Mouse (Mus musculus): ENCODE measurements around the gene Agr2. TPM values are rescaled to one million over a fixed set of nuclear protein-coding genes. Genes with fewer than 3 reads are reported as not detected.

The Agr2 gene
- polyA plus RNA-seq, 1 experiment from 2014 or later = 0.32 TPM

DNA sequence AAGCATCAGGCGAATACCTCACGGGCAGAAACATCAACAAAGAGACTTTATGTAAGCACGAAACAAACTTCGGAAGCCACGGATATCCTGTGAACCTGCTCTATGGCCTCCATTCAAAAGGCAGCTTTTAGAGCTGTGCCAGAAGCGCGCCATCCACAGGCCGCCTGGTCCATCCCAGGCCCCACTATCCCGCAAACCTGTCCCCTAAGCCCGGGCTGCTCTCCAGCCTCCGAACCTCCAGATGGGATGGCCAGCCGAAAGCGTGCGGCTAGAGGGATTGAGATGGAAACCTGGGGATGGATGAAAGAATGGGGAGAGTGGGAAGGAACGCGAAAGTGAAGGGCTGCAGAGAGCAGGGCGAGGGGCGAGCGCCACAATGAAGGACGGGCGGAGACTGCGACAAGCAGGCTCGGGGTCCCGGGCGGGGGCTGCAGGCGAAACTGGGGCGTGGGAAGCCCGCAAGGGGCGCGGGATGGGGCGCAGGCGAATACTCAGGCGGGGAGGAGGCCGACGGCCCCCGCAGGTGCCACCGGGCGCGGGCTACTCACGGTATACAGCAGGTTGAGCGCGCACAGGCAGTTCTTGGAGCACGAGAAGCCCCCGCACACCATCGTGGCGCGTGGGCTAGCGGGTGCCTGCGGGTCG, 49.1 kb downstream of the Agr2 start:
- peak overlapping the region; percentile 90 for H3K4me2 ChIP-seq
- peak overlapping the region; percentile 61 for H3K27ac ChIP-seq (replicated peaks)
- no peaks in the 10 kb centered on the region for H3K36me3 ChIP-seq
- no peaks in the 10 kb centered on the region for H3K9me3 ChIP-seq
- 1% methylated on average over 47 of the region's 50 CpGs for WGBS
- peaks cover 34% of the 10 kb centered on the region for H3K4me1 ChIP-seq
- peak; percentile 23; the same call in 1 of the 2 replicates for ATAC-seq (ENCODE audit: extremely low read depth, insufficient number of reproducible peaks, low FRiP score, low TSS enrichment)
- no peaks in the 10 kb centered on the region for H3K27me3 ChIP-seq (replicated peaks)
- peak overlapping the region; percentile 92 for H3K9ac ChIP-seq
- peak overlapping the region; percentile 98 for H3K4me3 ChIP-seq

DNA sequence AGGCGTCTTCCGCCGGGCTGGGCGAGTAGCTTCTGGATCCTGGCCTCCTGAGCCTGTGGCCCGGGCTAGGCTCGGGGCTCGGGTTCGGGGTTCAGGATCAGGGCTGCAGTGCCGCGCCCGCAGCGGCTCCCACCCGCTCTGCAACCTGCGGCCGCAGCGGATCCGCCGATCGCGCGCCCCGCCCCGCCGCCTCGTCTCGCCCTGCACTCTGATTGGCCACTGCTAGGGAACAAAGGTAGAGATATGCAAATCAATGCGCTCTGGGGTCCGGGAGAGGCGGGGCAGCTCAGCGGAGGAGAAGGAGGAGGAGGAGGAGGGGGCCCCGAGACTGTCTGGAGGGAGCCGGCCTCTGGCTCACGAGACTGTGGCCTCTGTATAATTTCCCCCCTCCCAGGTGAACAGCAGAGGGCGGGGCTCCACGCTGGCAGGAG, 49.7 kb downstream of the Agr2 start, which contains the start of gene Tspan13:
Gene Tspan13, minus strand, starts transcription at position 153 of the 431 bp plus-strand sequence.
- no peaks in the 10 kb centered on the region for H3K9me3 ChIP-seq
- H3K4me1 ChIP-seq = peaks cover 32% of the 10 kb centered on the region
- H3K27ac ChIP-seq (replicated peaks) = peak within 1 kb of the TSS; percentile 61
- H3K9ac ChIP-seq = peak within 1 kb of the TSS; percentile 92
- peak within 1 kb of the TSS; percentile 90 for H3K4me2 ChIP-seq
- H3K27me3 ChIP-seq (replicated peaks) = no peaks in the 10 kb centered on the region
- under 1% methylated on average over 35 of the region's 35 CpGs for WGBS
- peak within 1 kb of the TSS; percentile 98 for H3K4me3 ChIP-seq
- ATAC-seq (ENCODE audit: extremely low read depth, insufficient number of reproducible peaks, low FRiP score, low TSS enrichment) = peak; percentile 88
- H3K36me3 ChIP-seq = no peaks in the 10 kb centered on the region

GRCm38 (mm10) chr12:36044691-36045090, 52.0 kb downstream of the Agr2 start:
- Histone ChIP-seq H3K36me3 (no peaks in the 10 kb centered on the region), H3K4me2 (no peak overlapping the region), H3K27me3 (replicated peaks) (no peaks in the 10 kb centered on the region), H3K4me1 (peaks cover 27% of the 10 kb centered on the region), H3K9ac (no peak overlapping the region), H3K4me3 (no peak overlapping the region), H3K9me3 (no peaks in the 10 kb centered on the region), H3K27ac (replicated peaks) (no peak overlapping the region)
- WGBS = 79% methylated on average over 2 of the region's 2 CpGs
- no peak for ATAC-seq (ENCODE audit: extremely low read depth, insufficient number of reproducible peaks, low FRiP score, low TSS enrichment)

DNA sequence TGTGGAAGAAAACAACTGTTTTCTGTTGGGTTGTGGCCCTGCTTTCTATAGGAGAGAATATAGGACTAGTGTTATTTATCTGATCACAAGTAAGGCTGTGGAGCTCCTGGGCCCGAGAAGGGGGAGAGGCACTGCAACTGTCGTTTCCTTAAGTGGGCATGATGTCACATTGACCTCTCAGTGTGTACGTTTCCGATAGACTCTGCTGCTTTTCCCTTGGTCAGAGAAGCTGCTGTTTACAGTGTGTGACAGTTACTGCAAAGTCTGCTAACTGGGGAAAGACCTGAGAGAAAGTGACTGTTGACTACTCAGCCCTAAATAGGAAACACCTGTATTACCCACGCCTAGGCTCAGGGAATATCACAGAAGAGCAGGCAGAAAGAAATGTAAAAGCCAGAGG, 53.5 kb downstream of the Agr2 start:
- Histone ChIP-seq H3K4me1 (peaks cover 13% of the 10 kb centered on the region), H3K27me3 (replicated peaks) (no peaks in the 10 kb centered on the region), H3K36me3 (no peaks in the 10 kb centered on the region), H3K9ac (no peak overlapping the region), H3K4me3 (no peak overlapping the region), H3K27ac (replicated peaks) (no peak overlapping the region), H3K4me2 (no peak overlapping the region), H3K9me3 (no peaks in the 10 kb centered on the region)
- WGBS = 19% methylated on average over 5 of the region's 5 CpGs
- ATAC-seq (ENCODE audit: extremely low read depth, insufficient number of reproducible peaks, low FRiP score, low TSS enrichment) = no peak

GRCm38 (mm10) chr12:36047593-36047992, 54.9 kb downstream of the Agr2 start:
- H3K27ac ChIP-seq (replicated peaks) = no peak overlapping the region
- 81% methylated on average over 2 of the region's 2 CpGs for WGBS
- H3K4me2 ChIP-seq = no peak overlapping the region
- H3K9me3 ChIP-seq = no peaks in the 10 kb centered on the region
- no peak for ATAC-seq (ENCODE audit: extremely low read depth, insufficient number of reproducible peaks, low FRiP score, low TSS enrichment)
- no peak overlapping the region for H3K9ac ChIP-seq
- H3K4me3 ChIP-seq = no peak overlapping the region
- peaks cover 7% of the 10 kb centered on the region for H3K4me1 ChIP-seq
- H3K27me3 ChIP-seq (replicated peaks) = no peaks in the 10 kb centered on the region
- no peaks in the 10 kb centered on the region for H3K36me3 ChIP-seq

- Histone ChIP-seq H3K27me3 (replicated peaks) (no peaks in the 10 kb centered on the region), H3K9ac (no peak overlapping the region), H3K27ac (replicated peaks) (no peak overlapping the region), H3K36me3 (no peaks in the 10 kb centered on the region), H3K4me3 (no peak overlapping the region), H3K9me3 (no peaks in the 10 kb centered on the region), H3K4me1 (peaks cover 7% of the 10 kb centered on the region), H3K4me2 (no peak overlapping the region)
- WGBS = 73% methylated on average over 1 of the region's 1 CpGs
- no peak for ATAC-seq (ENCODE audit: extremely low read depth, insufficient number of reproducible peaks, low FRiP score, low TSS enrichment)
These were observed 57.6 kb downstream of the Agr2 start for GRCm38 (mm10) chr12:36050276-36050675.

Other genes starting within 250 kb of the Agr2 start
- gene Agr3, start 67.3 kb upstream of the Agr2 start, polyA plus RNA-seq (2015; fragmentation: Nextera tagmentation; extraction: Ambion mirVana) = not detected in 2 replicates
- gene Tspan13, start 49.6 kb downstream of the Agr2 start, polyA plus RNA-seq (2015; fragmentation: Nextera tagmentation; extraction: Ambion mirVana) = 59.6 and 61.8 TPM in 2 replicates
- 25.8 and 25.9 TPM in 2 replicates for gene Ankmy2, start 164.2 kb downstream of the Agr2 start, polyA plus RNA-seq (2015; fragmentation: Nextera tagmentation; extraction: Ambion mirVana)
- gene Bzw2, start 165.2 kb downstream of the Agr2 start, polyA plus RNA-seq (2015; fragmentation: Nextera tagmentation; extraction: Ambion mirVana) = 201 and 202 TPM in 2 replicates

Data from heart, embryonic 13.5 days (tissue).